In genomic region chr6:141590002-141590401, GRCm38 (mm10) we compare ENCODE assay signal across 32 mouse cellular contexts. TPM values are rescaled to one million over a fixed set of nuclear protein-coding genes. Genes with fewer than 3 reads are reported as not detected.
DNase-seq lines count a peak whose midpoint lies in the region; ATAC-seq and TF ChIP-seq lines count a peak whose summit lies in the region.
"Had no signal": no experiment of that assay in that cellular context is flagged by ENCODE, and none has a peak within 500 bp of the region (broad histone marks: within the 10 kb centered on the region; RNA-seq: fewer than 3 reads in every experiment).

No protein-coding gene starts in this region.

- no peaks in the 10 kb centered on the region for H3K9me3 ChIP-seq in liver, postnatal 0 days (ENCODE audit: low read length)
- H3K9me3 ChIP-seq in intestine, embryonic 15.5 days: no peaks in the 10 kb centered on the region
- no peaks in the 10 kb centered on the region for H3K9me3 ChIP-seq in midbrain, embryonic 15.5 days
- H3K9me3 ChIP-seq: embryonic facial prominence, embryonic 10.5 days; embryonic facial prominence, embryonic 13.5 days; forebrain, embryonic 12.5 days; forebrain, embryonic 15.5 days; G1E; hindbrain, embryonic 12.5 days; hindbrain, embryonic 15.5 days had no signal

- H3K27ac ChIP-seq in liver, adult 2 months (replicated peaks; ENCODE audit: insufficient read depth, low read depth, low read length): no peak overlapping the region
- no peak overlapping the region for H3K27ac ChIP-seq in liver, postnatal 0 days (ENCODE audit: low read depth)
- no peak overlapping the region for H3K27ac ChIP-seq in intestine, embryonic 15.5 days
- H3K27ac ChIP-seq in midbrain, embryonic 15.5 days: no peak overlapping the region
- H3K27ac ChIP-seq: embryonic facial prominence, embryonic 10.5 days; embryonic facial prominence, embryonic 13.5 days; forebrain, embryonic 12.5 days; forebrain, embryonic 15.5 days; hindbrain, embryonic 12.5 days; hindbrain, embryonic 15.5 days had no signal

- TF ChIP-seq EP300 in liver, postnatal 0 days (IDR thresholded peaks at IDR 0.05; ENCODE audit: low read depth): no peak

- no peak for TF ChIP-seq CTCF in liver, adult 2 months (IDR thresholded peaks at IDR 0.05; ENCODE audit: low read depth, low read length)
- TF ChIP-seq CTCF in liver, postnatal 0 days (IDR thresholded peaks at IDR 0.05; ENCODE audit: low read depth): no peak

- no peak overlapping the region for H3K9ac ChIP-seq in liver, adult 2 months (ENCODE audit: low read depth, low read length)
- no peak overlapping the region for H3K9ac ChIP-seq in liver, postnatal 0 days (replicated peaks)
- no peak overlapping the region for H3K9ac ChIP-seq in intestine, embryonic 15.5 days
- H3K9ac ChIP-seq in midbrain, embryonic 15.5 days: no peak overlapping the region
- H3K9ac ChIP-seq: embryonic facial prominence, embryonic 13.5 days; forebrain, embryonic 12.5 days; forebrain, embryonic 15.5 days; hindbrain, embryonic 12.5 days; hindbrain, embryonic 15.5 days had no signal

- H3K4me2 ChIP-seq in liver, postnatal 0 days (ENCODE audit: low read depth, low read length): no peak overlapping the region
- H3K4me2 ChIP-seq in intestine, embryonic 15.5 days (replicated peaks): no peak overlapping the region
- no peak overlapping the region for H3K4me2 ChIP-seq in midbrain, embryonic 15.5 days
- H3K4me2 ChIP-seq: embryonic facial prominence, embryonic 13.5 days; forebrain, embryonic 12.5 days; forebrain, embryonic 15.5 days; heart, embryonic 11.5 days; hindbrain, embryonic 12.5 days; hindbrain, embryonic 15.5 days had no signal

- TF ChIP-seq POLR2A in liver, adult 2 months (IDR thresholded peaks at IDR 0.05; ENCODE audit: extremely low read depth, insufficient read depth, low read length): no peak

- ATAC-seq in liver, postnatal 0 days: no peak
- peak; percentile 74 for ATAC-seq in intestine, embryonic 15.5 days
- no peak for ATAC-seq in midbrain, embryonic 15.5 days (replicated peaks)
- ATAC-seq: forebrain, embryonic 15.5 days; Patski had no signal

- no peak overlapping the region for H3K4me3 ChIP-seq in liver, adult 2 months (ENCODE audit: insufficient read depth, low read depth, low read length)
- no peak overlapping the region for H3K4me3 ChIP-seq in liver, postnatal 0 days (ENCODE audit: low read depth, low read length)
- H3K4me3 ChIP-seq in intestine, embryonic 15.5 days (replicated peaks): no peak overlapping the region
- H3K4me3 ChIP-seq in midbrain, embryonic 15.5 days: no peak overlapping the region
- H3K4me3 ChIP-seq: embryonic facial prominence, embryonic 10.5 days; embryonic facial prominence, embryonic 13.5 days; erythroblast, embryonic 14.5 days; forebrain, embryonic 12.5 days; forebrain, embryonic 15.5 days; hindbrain, embryonic 12.5 days; hindbrain, embryonic 15.5 days had no signal

- H3K4me1 ChIP-seq in liver, adult 2 months (ENCODE audit: control insufficient read depth, insufficient read depth, low read length): peaks cover 4% of the 10 kb centered on the region
- no peaks in the 10 kb centered on the region for H3K4me1 ChIP-seq in liver, postnatal 0 days (ENCODE audit: insufficient read depth)
- no peaks in the 10 kb centered on the region for H3K4me1 ChIP-seq in intestine, embryonic 15.5 days (replicated peaks)
- no peaks in the 10 kb centered on the region for H3K4me1 ChIP-seq in midbrain, embryonic 15.5 days
- H3K4me1 ChIP-seq: embryonic facial prominence, embryonic 10.5 days; embryonic facial prominence, embryonic 13.5 days; forebrain, embryonic 12.5 days; forebrain, embryonic 15.5 days; hindbrain, embryonic 12.5 days; hindbrain, embryonic 15.5 days had no signal

- DNase-seq in liver, adult 2 months (ENCODE audit: extremely low read depth, low read depth, low spot score): peak; percentile 60
- no peak for DNase-seq in liver, postnatal 0 days
- peak; percentile 32 for DNase-seq in large intestine, adult 2 months (ENCODE audit: low read depth, low spot score)
- no peak for DNase-seq in ovary, postnatal 14 days (ENCODE audit: low spot score)
- DNase-seq in cerebellum, adult 11 months: no peak
- DNase-seq: adrenal gland, adult 2 months; adrenal gland, postnatal 14 days; B cell, adult 2 months; cerebellum, adult 11-12 months; cerebellum, adult 8-10 months; cerebellum, postnatal 10 days; cerebellum, postnatal 36 days; embryo, embryonic 11 days; gastrocnemius, postnatal 10 days; heart, adult 11 months had no signal

- H3K36me3 ChIP-seq in liver, adult 2 months (ENCODE audit: control insufficient read depth, insufficient read depth, low read length): no peaks in the 10 kb centered on the region
- no peaks in the 10 kb centered on the region for H3K36me3 ChIP-seq in liver, postnatal 0 days (replicated peaks; ENCODE audit: insufficient read depth, low read length)
- H3K36me3 ChIP-seq in intestine, embryonic 15.5 days: no peaks in the 10 kb centered on the region
- H3K36me3 ChIP-seq in midbrain, embryonic 15.5 days (replicated peaks): no peaks in the 10 kb centered on the region
- H3K36me3 ChIP-seq: embryonic facial prominence, embryonic 10.5 days; embryonic facial prominence, embryonic 13.5 days; forebrain, embryonic 12.5 days; forebrain, embryonic 15.5 days; G1E; hindbrain, embryonic 12.5 days; hindbrain, embryonic 15.5 days had no signal

- H3K27me3 ChIP-seq in liver, adult 2 months (ENCODE audit: control insufficient read depth, insufficient read depth, low read length): no peaks in the 10 kb centered on the region
- no peaks in the 10 kb centered on the region for H3K27me3 ChIP-seq in liver, postnatal 0 days (ENCODE audit: insufficient read depth, low read length)
- H3K27me3 ChIP-seq in intestine, embryonic 15.5 days (replicated peaks): no peaks in the 10 kb centered on the region
- no peaks in the 10 kb centered on the region for H3K27me3 ChIP-seq in midbrain, embryonic 15.5 days (replicated peaks)
- H3K27me3 ChIP-seq: CH12.LX; embryonic facial prominence, embryonic 13.5 days; forebrain, embryonic 12.5 days; forebrain, embryonic 15.5 days; hindbrain, embryonic 12.5 days; hindbrain, embryonic 15.5 days; Patski had no signal

- WGBS in liver, adult 2 months: 83% methylated on average over 1 of the region's 1 CpGs
- 63% methylated on average over 1 of the region's 1 CpGs for WGBS in liver, postnatal 0 days (ENCODE audit: insufficient replicate concordance)
- WGBS in intestine, embryonic 15.5 days: 20% methylated on average over 1 of the region's 1 CpGs
- WGBS in large intestine, adult 2 months: 14% methylated on average over 1 of the region's 1 CpGs
- 40% methylated on average over 1 of the region's 1 CpGs for WGBS in midbrain, embryonic 15.5 days

- H3K79me2 ChIP-seq in liver, adult 2 months (ENCODE audit: control insufficient read depth, insufficient read depth, low read length): no peaks in the 10 kb centered on the region

RNA-seq across cellular contexts. Expression of gene Slco1b2, which starts 39.3 kb away (rescaled TPM):
- 948 and 1,654 TPM in 2 replicates for total RNA-seq in liver, adult 2 months (2014; rRNA removed)
- 164 and 169 TPM in 2 replicates for polyA plus RNA-seq in liver, adult 2 months (2012; rRNA removed)
- 225 and 244 TPM in 2 replicates for polyA plus RNA-seq in liver, postnatal 0 days (2015; fragmentation: Nextera tagmentation; extraction: Ambion mirVana)
- 0.05 TPM in 1 of 2 replicates, not detected in the other for polyA plus RNA-seq in intestine, embryonic 15.5 days (2015; fragmentation: Nextera tagmentation; extraction: Ambion mirVana)
- polyA plus RNA-seq in large intestine, adult 2 months (2012; rRNA removed): not detected in 2 replicates
- polyA plus RNA-seq in midbrain, embryonic 15.5 days (2015; fragmentation: Nextera tagmentation; extraction: Ambion mirVana): not detected in 2 replicates
- total RNA-seq: gastrocnemius, postnatal 10 days; heart, adult 8-10 months; heart, postnatal 25 days; hematopoietic stem cell, adult 5-6 weeks had no signal
- polyA plus RNA-seq: adrenal gland, adult 2 months; embryonic facial prominence, embryonic 10.5 days; embryonic facial prominence, embryonic 13.5 days; erythroblast, embryonic 14.5 days; forebrain, embryonic 12.5 days; forebrain, embryonic 15.5 days; G1E; heart, embryonic 11.5 days; heart, embryonic 14.5 days; hindbrain, embryonic 12.5 days; hindbrain, embryonic 15.5 days; Patski had no signal

Comparison
In these comparisons a context has a peak if more than half of its experiments do, and no peak if none do; other contexts are left out.
1. DNase-seq: peak in liver, adult 2 months (single experiment) and large intestine, adult 2 months (single experiment); none in liver, postnatal 0 days (single experiment), ovary, postnatal 14 days (single experiment) and cerebellum, adult 11 months (single experiment).
2. RNA of gene Slco1b2, which starts 39.3 kb away (polyA plus RNA-seq): 225 to 244 TPM in liver, postnatal 0 days and 164 to 169 TPM in liver, adult 2 months; not detected in midbrain, embryonic 15.5 days, 0.05 TPM in intestine, embryonic 15.5 days and not detected in large intestine, adult 2 months; every median in the first group is over 100 times any median in the second.